7 mouse cellular contexts compared by ENCODE assay signal in the genomic region with DNA sequence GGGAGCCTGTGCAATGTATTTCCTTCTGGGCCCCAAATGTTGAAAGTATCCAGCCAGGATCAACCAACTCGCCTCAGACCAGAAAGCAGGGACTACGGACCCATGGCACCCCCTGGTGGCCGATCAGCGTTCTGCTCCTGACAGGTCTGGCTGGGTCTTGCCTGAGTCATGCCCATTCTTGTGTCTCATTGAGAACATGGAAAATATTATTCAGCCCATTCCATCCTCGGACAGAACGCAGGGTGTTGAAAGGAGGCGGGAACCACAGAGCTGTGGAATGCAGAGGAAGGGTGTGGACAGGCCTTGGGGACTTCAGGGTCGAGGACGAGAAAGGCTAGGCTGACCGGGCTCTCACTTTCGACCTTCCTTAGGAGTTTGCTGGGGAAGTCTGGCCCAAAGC. TPM values are rescaled to one million over a fixed set of nuclear protein-coding genes. Genes with fewer than 3 reads are reported as not detected.
DNase-seq lines count a peak whose midpoint lies in the region; ATAC-seq and TF ChIP-seq lines count a peak whose summit lies in the region.

No protein-coding gene starts in this region.

- no peak overlapping the region for H3K4me3 ChIP-seq in intestine, postnatal 0 days (ENCODE audit: low read depth, low read length)
- no peak overlapping the region for H3K4me3 ChIP-seq in midbrain, embryonic 12.5 days
- H3K4me3 ChIP-seq in small intestine, adult 2 months (ENCODE audit: low read depth, low read length): no peak overlapping the region

- peak; percentile 98 for DNase-seq in adrenal gland, postnatal 10 days
- peak; percentile 90 for DNase-seq in embryo, embryonic 9.5 days (ENCODE audit: extremely low spot score)
- DNase-seq in left cerebral cortex, postnatal 4 days: peak; percentile 94

- no peak overlapping the region for H3K9ac ChIP-seq in intestine, postnatal 0 days (ENCODE audit: low read depth, low read length)
- no peak overlapping the region for H3K9ac ChIP-seq in midbrain, embryonic 12.5 days (replicated peaks)

- peak; percentile 99 for TF ChIP-seq CTCF in intestine, postnatal 0 days (IDR thresholded peaks at IDR 0.05; ENCODE audit: low read depth)
- peak; percentile 99 for TF ChIP-seq CTCF in small intestine, adult 2 months (IDR thresholded peaks at IDR 0.05; ENCODE audit: extremely low read depth, insufficient read length, insufficient replicate concordance, low read depth, low read length)

- no peaks in the 10 kb centered on the region for H3K4me1 ChIP-seq in intestine, postnatal 0 days (replicated peaks; ENCODE audit: control insufficient read depth, insufficient read depth, low read length)
- H3K4me1 ChIP-seq in midbrain, embryonic 12.5 days: no peaks in the 10 kb centered on the region
- peaks cover 4% of the 10 kb centered on the region; the same call in 1 of the 2 replicates for H3K4me1 ChIP-seq in small intestine, adult 2 months (ENCODE audit: control insufficient read depth, insufficient read depth, insufficient read length, low read length)

- H3K4me2 ChIP-seq in intestine, postnatal 0 days (replicated peaks; ENCODE audit: low read depth): no peak overlapping the region
- no peak overlapping the region for H3K4me2 ChIP-seq in midbrain, embryonic 12.5 days (replicated peaks)

- no peak for TF ChIP-seq POLR2A in small intestine, adult 2 months (IDR thresholded peaks at IDR 0.05; ENCODE audit: low read depth, low read length)

- ATAC-seq in granulocyte monocyte progenitor cell, adult 5-6 weeks (replicated peaks; ENCODE audit: poor library complexity, severe bottlenecking): peak; percentile 84
- peak; percentile 56; the same call in 1 of the 2 replicates for ATAC-seq in intestine, postnatal 0 days
- peak; percentile 49; the same call in 1 of the 2 replicates for ATAC-seq in midbrain, embryonic 12.5 days (ENCODE audit: low FRiP score, low read depth)

- 24% methylated on average over 11 of the region's 11 CpGs for WGBS in intestine, postnatal 0 days
- 22% methylated on average over 11 of the region's 11 CpGs for WGBS in midbrain, embryonic 12.5 days
- WGBS in small intestine, adult 2 months: 28% methylated on average over 11 of the region's 11 CpGs

- intact Hi-C loops in left cerebral cortex, postnatal 4 days (cut with DNase I): loop anchor here (5.0 to 10.0 kb wide), 2 partner anchors 132 to 389 kb away; no protein-coding TSS in a partner anchor

- H3K9me3 ChIP-seq in intestine, postnatal 0 days (ENCODE audit: control insufficient read depth): no peaks in the 10 kb centered on the region
- no peaks in the 10 kb centered on the region for H3K9me3 ChIP-seq in midbrain, embryonic 12.5 days

- H3K27ac ChIP-seq in intestine, postnatal 0 days (ENCODE audit: low read depth, low read length): no peak overlapping the region
- H3K27ac ChIP-seq in midbrain, embryonic 12.5 days (replicated peaks): no peak overlapping the region
- H3K27ac ChIP-seq in small intestine, adult 2 months (ENCODE audit: insufficient read depth, low read depth, low read length): no peak overlapping the region

- no peaks in the 10 kb centered on the region for H3K36me3 ChIP-seq in intestine, postnatal 0 days (ENCODE audit: control insufficient read depth, insufficient read depth)
- no peaks in the 10 kb centered on the region for H3K36me3 ChIP-seq in midbrain, embryonic 12.5 days
- no peaks in the 10 kb centered on the region for H3K36me3 ChIP-seq in small intestine, adult 2 months (ENCODE audit: control insufficient read depth, insufficient read depth, low read length)

- no peaks in the 10 kb centered on the region for H3K27me3 ChIP-seq in intestine, postnatal 0 days (replicated peaks; ENCODE audit: control insufficient read depth, insufficient read depth, low read length)
- H3K27me3 ChIP-seq in midbrain, embryonic 12.5 days: no peaks in the 10 kb centered on the region
- H3K27me3 ChIP-seq in small intestine, adult 2 months (ENCODE audit: control insufficient read depth, insufficient read depth, low read length): no peaks in the 10 kb centered on the region

RNA-seq across cellular contexts. Expression of a gene that starts 15.5 kb away (rescaled TPM):
- total RNA-seq in adrenal gland, postnatal 10 days (2021): 10 to 100 TPM; 39.8 to 57.2 TPM
- total RNA-seq in granulocyte monocyte progenitor cell, adult 5-6 weeks (2014; fragmentation: Nextera tagmentation): 53.0 and 58.3 TPM in 2 replicates
- 32.2 and 33.7 TPM in 2 replicates for total RNA-seq in granulocyte monocyte progenitor cell, adult 5-6 weeks (2017)
- 43.5 and 57.7 TPM in 2 replicates for polyA plus RNA-seq in intestine, postnatal 0 days (2015; fragmentation: Nextera tagmentation; extraction: Ambion mirVana)
- total RNA-seq in left cerebral cortex, postnatal 4 days (2021): 100 to 1,000 TPM; 118 to 120 TPM
- 70.6 and 71.2 TPM in 2 replicates for polyA plus RNA-seq in midbrain, embryonic 12.5 days (2016; fragmentation: Nextera tagmentation; extraction: Ambion mirVana)
- polyA plus RNA-seq in small intestine, adult 2 months (2012; rRNA removed): 9.7 and 17.4 TPM in 2 replicates
